Mouse (Mus musculus) liver, embryonic 16.5 days (tissue): ENCODE measurements around the gene Krtap5-5. TPM values are rescaled to one million over a fixed set of nuclear protein-coding genes. Genes with fewer than 3 reads are reported as not detected.
"Not testable (repeated sequence)": the region's sequence is repeated elsewhere in the genome, so short reads cannot be mapped to it uniquely, and the experiment has no call there.

ENCODE experiments used
- ATAC-seq: fragments of 200-750 bp; cut with Nextera tagmentation; 2 replicates; pipeline ENCODE4 v1.8.0; 2017; ENCODE audit warnings: low read depth, mild to moderate bottlenecking, moderate number of reproducible peaks, moderate library complexity
- H3K27ac ChIP-seq: fragments of 300-500 bp; sonication (generic); 2 replicates; pipeline ENCODE4 v1.5.1; 2014; ENCODE audit warnings: mild to moderate bottlenecking, low read length
- H3K27me3 ChIP-seq: fragments of 300-500 bp; sonication (generic); 2 replicates; pipeline ENCODE4 v1.6.1; 2014; ENCODE audit warnings: low read depth, low read length, mixed read lengths; ENCODE audit not compliant: control insufficient read depth, insufficient read depth
- H3K36me3 ChIP-seq: fragments of 300-500 bp; sonication (generic); 2 replicates; pipeline ENCODE4 v1.6.1; 2014; ENCODE audit warnings: mild to moderate bottlenecking; ENCODE audit not compliant: control insufficient read depth, insufficient read depth
- H3K4me1 ChIP-seq: fragments of 300-500 bp; sonication (generic); 2 replicates; pipeline ENCODE4 v1.6.1; 2014; ENCODE audit warnings: low read depth, low read length, mixed read lengths; ENCODE audit not compliant: control insufficient read depth
- H3K4me2 ChIP-seq: fragments of 300-500 bp; sonication (generic); 2 replicates; pipeline ENCODE4 v1.6.1; 2014; ENCODE audit warnings: low read depth, low read length, mixed read lengths
- H3K4me3 ChIP-seq: fragments of 300-500 bp; sonication (generic); 2 replicates; pipeline ENCODE4 v1.5.1; 2014; ENCODE audit warnings: low read depth, mild to moderate bottlenecking, low read length
- H3K9ac ChIP-seq: fragments of 300-500 bp; sonication (generic); 2 replicates; pipeline ENCODE4 v1.6.1; 2014; ENCODE audit warnings: low read depth, low read length
- H3K9me3 ChIP-seq: fragments of 300-500 bp; sonication (generic); replicated peaks from 2 replicates; pipeline ENCODE4 v1.6.1; 2016; ENCODE audit warnings: low read length; ENCODE audit not compliant: control insufficient read depth
- WGBS: fragments of 180-500 bp; shearing (Covaris S2); extraction: QIAGEN DNeasy Blood & Tissue Kit; methylation state at CpG from one replicate; pipeline ENCODE4 v1.1.7; 2014; ENCODE audit not compliant: insufficient replicate concordance; 5-methylcytosine and 5-hydroxymethylcytosine counted together
- polyA plus RNA-seq: library from polyadenylated mRNA; unstranded; fragments of >200 nt; fragmentation: Nextera tagmentation; extraction: Ambion mirVana; gene quantifications from 2 replicates; pipeline ENCODE4 v1.2.1, GENCODE M21; 2015

The Krtap5-5 gene
- polyA plus RNA-seq, 1 experiment from 2014 or later: not detected

GRCm38 (mm10) chr7:142224518-142224917 is 5.3 kb downstream of the Krtap5-5 start:
- Histone ChIP-seq H3K9ac (no peak overlapping the region), H3K4me1 (no peaks in the 10 kb centered on the region), H3K27ac (no peak overlapping the region), H3K36me3 (no peaks in the 10 kb centered on the region), H3K4me2 (no peak overlapping the region), H3K4me3 (no peak overlapping the region), H3K27me3 (no peaks in the 10 kb centered on the region), H3K9me3 (no peaks in the 10 kb centered on the region)
- no peak for ATAC-seq
- 24% methylated on average over 2 of the region's 2 CpGs for WGBS

- H3K36me3 ChIP-seq, H3K4me1 ChIP-seq, ATAC-seq, H3K4me3 ChIP-seq, H3K9ac ChIP-seq, H3K27ac ChIP-seq, H3K4me2 ChIP-seq, H3K27me3 ChIP-seq, H3K9me3 ChIP-seq: not testable (repeated sequence)
- WGBS: 25% methylated on average over 1 of the region's 1 CpGs
These were observed 17.6 kb downstream of the Krtap5-5 start for GRCm38 (mm10) chr7:142212136-142212535.

DNA sequence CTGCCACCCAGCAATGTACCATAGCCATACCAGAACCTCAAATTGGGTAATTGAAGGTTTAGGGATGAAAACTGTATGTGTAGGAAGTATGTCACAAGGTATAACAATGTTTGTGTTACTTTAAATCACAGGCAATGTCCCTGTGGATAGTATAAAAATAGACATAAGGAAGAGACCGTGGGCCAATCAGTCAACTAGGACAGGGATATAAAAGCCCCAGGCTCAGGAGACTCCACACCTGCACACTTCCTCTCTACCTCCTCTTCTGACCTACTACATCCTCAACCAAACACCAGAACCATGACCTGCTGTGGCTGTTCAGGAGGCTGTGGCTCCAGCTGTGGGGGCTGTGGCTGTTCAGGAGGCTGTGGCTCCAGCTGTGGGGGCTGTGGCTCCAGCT is 18.2 kb downstream of the Krtap5-5 start, which contains the start of gene Gm7579:
Gene Gm7579, plus strand, starts transcription at position 301 of the 400 bp plus-strand sequence.
- 35% methylated on average over 1 of the region's 1 CpGs for WGBS
- H3K36me3 ChIP-seq: no peaks in the 10 kb centered on the region
- no peaks in the 10 kb centered on the region for H3K9me3 ChIP-seq
- no peaks in the 10 kb centered on the region for H3K27me3 ChIP-seq
- no peak within 1 kb of the TSS for H3K4me3 ChIP-seq
- ATAC-seq: no peak
- H3K4me2 ChIP-seq: no peak within 1 kb of the TSS
- H3K27ac ChIP-seq: no peak within 1 kb of the TSS
- H3K4me1 ChIP-seq: no peaks in the 10 kb centered on the region
- H3K9ac ChIP-seq: no peak within 1 kb of the TSS

GRCm38 (mm10) chr7:142206891-142207290 is 22.9 kb downstream of the Krtap5-5 start:
- WGBS: 63% methylated on average over 5 of the region's 5 CpGs
- H3K4me3 ChIP-seq, H3K27ac ChIP-seq, H3K36me3 ChIP-seq, H3K4me1 ChIP-seq, H3K27me3 ChIP-seq, H3K9ac ChIP-seq, H3K4me2 ChIP-seq, ATAC-seq, H3K9me3 ChIP-seq: not testable (repeated sequence)

GRCm38 (mm10) chr7:142205488-142205887 is 24.3 kb downstream of the Krtap5-5 start:
- ATAC-seq: no peak
- H3K27ac ChIP-seq: no peak overlapping the region
- H3K4me3 ChIP-seq: no peak overlapping the region
- no peak overlapping the region for H3K4me2 ChIP-seq
- no peaks in the 10 kb centered on the region for H3K27me3 ChIP-seq
- no peaks in the 10 kb centered on the region for H3K4me1 ChIP-seq
- H3K9me3 ChIP-seq: no peaks in the 10 kb centered on the region
- no peak overlapping the region for H3K9ac ChIP-seq
- no peaks in the 10 kb centered on the region for H3K36me3 ChIP-seq

- no peak within 1 kb of the TSS for H3K9ac ChIP-seq
- no peak within 1 kb of the TSS for H3K27ac ChIP-seq
- no peaks in the 10 kb centered on the region for H3K4me1 ChIP-seq
- H3K4me3 ChIP-seq: no peak within 1 kb of the TSS
- no peaks in the 10 kb centered on the region for H3K9me3 ChIP-seq
- no peak within 1 kb of the TSS for H3K4me2 ChIP-seq
- H3K36me3 ChIP-seq: no peaks in the 10 kb centered on the region
- H3K27me3 ChIP-seq: no peaks in the 10 kb centered on the region
- 60% methylated on average over 1 of the region's 1 CpGs for WGBS
- ATAC-seq: no peak
These were observed 28.7 kb downstream of the Krtap5-5 start, which contains the start of gene Krtap5-3 for GRCm38 (mm10) chr7:142201064-142201463. Krtap5-3 (plus strand) TSS chr7:142201364.

DNA sequence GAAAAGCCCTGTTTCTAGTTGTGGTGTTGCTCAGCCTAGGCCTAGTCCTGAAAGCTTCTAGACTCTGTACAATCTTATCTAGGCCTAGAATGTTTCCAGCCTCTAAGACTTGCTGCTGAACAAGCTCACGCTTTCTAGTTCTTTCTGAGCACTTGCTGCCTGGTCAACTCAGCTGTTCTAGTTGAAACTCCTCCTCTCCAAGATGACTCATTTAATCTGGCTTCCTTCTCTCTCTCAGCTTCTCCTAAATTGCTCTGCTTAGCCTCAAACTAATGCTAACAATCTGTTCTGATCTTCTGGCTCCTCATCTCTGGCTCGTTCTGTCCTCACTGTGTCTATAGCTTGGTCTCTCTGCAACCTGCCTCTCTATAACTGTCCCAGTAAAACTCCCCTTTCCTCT is 31.0 kb downstream of the Krtap5-5 start:
- no peak for ATAC-seq
- H3K4me1 ChIP-seq: no peaks in the 10 kb centered on the region

GRCm38 (mm10) chr7:142190289-142190688 is 39.5 kb downstream of the Krtap5-5 start, which contains the start of gene Gm10153:
Gm10153 (minus strand) TSS chr7:142190389.
- Histone ChIP-seq H3K36me3 (no peaks in the 10 kb centered on the region), H3K27ac (no peak within 1 kb of the TSS), H3K4me1 (no peaks in the 10 kb centered on the region), H3K4me3 (no peak within 1 kb of the TSS), H3K27me3 (no peaks in the 10 kb centered on the region), H3K9ac (no peak within 1 kb of the TSS), H3K4me2 (no peak within 1 kb of the TSS), H3K9me3 (no peaks in the 10 kb centered on the region)
- ATAC-seq: no peak
- WGBS: 17% methylated on average over 2 of the region's 2 CpGs

More for the DNA sequence above, 31.0 kb downstream of the Krtap5-5 start:
- no peaks in the 10 kb centered on the region for H3K36me3 ChIP-seq
- no peaks in the 10 kb centered on the region for H3K9me3 ChIP-seq
- H3K9ac ChIP-seq: no peak overlapping the region
- no peak overlapping the region for H3K4me2 ChIP-seq
- H3K27ac ChIP-seq: no peak overlapping the region
- no peak overlapping the region for H3K4me3 ChIP-seq
- 56% methylated on average over 2 of the region's 2 CpGs for WGBS
- H3K27me3 ChIP-seq: no peaks in the 10 kb centered on the region

DNA sequence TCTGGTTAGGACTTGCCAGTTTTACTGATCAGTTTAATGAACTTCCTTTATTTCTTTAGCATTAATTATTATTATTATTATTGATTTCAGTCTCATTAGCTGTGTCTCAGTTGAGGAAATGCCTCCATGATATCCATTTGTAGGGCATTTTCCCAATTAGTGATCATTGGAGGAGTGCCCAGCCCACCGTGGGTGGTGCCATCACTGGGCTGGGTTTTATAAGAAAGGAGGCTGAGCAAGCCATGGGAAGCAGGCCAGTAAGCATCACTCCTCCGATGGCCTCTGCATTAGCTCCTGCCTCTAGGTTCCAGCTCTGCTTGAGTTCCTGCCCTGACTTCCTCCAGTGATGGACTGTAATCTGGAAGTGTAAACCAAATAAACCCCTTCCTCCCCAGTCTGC is 41.6 kb downstream of the Krtap5-5 start:
- ATAC-seq: no peak
- Histone ChIP-seq H3K4me2 (no peak overlapping the region), H3K9ac (no peak overlapping the region), H3K27ac (no peak overlapping the region), H3K27me3 (no peaks in the 10 kb centered on the region), H3K9me3 (no peaks in the 10 kb centered on the region), H3K4me3 (no peak overlapping the region), H3K4me1 (no peaks in the 10 kb centered on the region), H3K36me3 (no peaks in the 10 kb centered on the region)
- 62% methylated on average over 2 of the region's 2 CpGs for WGBS
